Mouse (Mus musculus): ENCODE results near the gene Slx4ip. TPM values are rescaled to one million over a fixed set of nuclear protein-coding genes. Genes with fewer than 3 reads are reported as not detected.

The Slx4ip gene
- polyA plus RNA-seq, 1 experiment from 2014 or later = 11.9 TPM

GRCm38 (mm10) chr2:136975774-136976173 is 84.8 kb downstream of the Slx4ip start:
- no peak for ATAC-seq (ENCODE audit: low FRiP score)
- no peak overlapping the region for H3K4me2 ChIP-seq (replicated peaks; ENCODE audit: low read depth, low read length)
- no peaks in the 10 kb centered on the region for H3K4me1 ChIP-seq (replicated peaks; ENCODE audit: control insufficient read depth, insufficient read depth, low read length)

GRCm38 (mm10) chr2:136979056-136979772 is 88.2 kb downstream of the Slx4ip start:
- Histone ChIP-seq H3K9ac (ENCODE audit: low read depth, low read length) (no peak overlapping the region), H3K4me2 (replicated peaks; ENCODE audit: low read depth, low read length) (no peak overlapping the region), H3K36me3 (ENCODE audit: control insufficient read depth, insufficient read depth, low read length) (no peaks in the 10 kb centered on the region), H3K27ac (ENCODE audit: low read depth, low read length) (no peak overlapping the region), H3K9me3 (ENCODE audit: control insufficient read depth, low read length) (no peaks in the 10 kb centered on the region), H3K4me3 (ENCODE audit: low read depth, low read length) (no peak overlapping the region), H3K4me1 (replicated peaks; ENCODE audit: control insufficient read depth, insufficient read depth, low read length) (no peaks in the 10 kb centered on the region), H3K27me3 (ENCODE audit: control insufficient read depth, insufficient read depth, low read length) (no peaks in the 10 kb centered on the region)
- DNase-seq (ENCODE audit: low spot score) (no peak), ATAC-seq (ENCODE audit: low FRiP score) (no peak)
- 86% methylated on average over 6 of the region's 6 CpGs for WGBS

More at GRCm38 (mm10) chr2:136975774-136976173, 84.8 kb downstream of the Slx4ip start:
- no peak for DNase-seq (ENCODE audit: low spot score)
- Histone ChIP-seq H3K27ac (ENCODE audit: low read depth, low read length) (no peak overlapping the region), H3K4me3 (ENCODE audit: low read depth, low read length) (no peak overlapping the region), H3K36me3 (ENCODE audit: control insufficient read depth, insufficient read depth, low read length) (no peaks in the 10 kb centered on the region), H3K27me3 (ENCODE audit: control insufficient read depth, insufficient read depth, low read length) (no peaks in the 10 kb centered on the region), H3K9me3 (ENCODE audit: control insufficient read depth, low read length) (no peaks in the 10 kb centered on the region), H3K9ac (ENCODE audit: low read depth, low read length) (no peak overlapping the region)
- 86% methylated on average over 1 of the region's 1 CpGs for whole genome bisulfite sequencing

- Histone ChIP-seq H3K4me2 (replicated peaks; ENCODE audit: low read depth, low read length) (no peak overlapping the region), H3K9me3 (ENCODE audit: control insufficient read depth, low read length) (no peaks in the 10 kb centered on the region), H3K27ac (ENCODE audit: low read depth, low read length) (no peak overlapping the region), H3K4me1 (replicated peaks; ENCODE audit: control insufficient read depth, insufficient read depth, low read length) (no peaks in the 10 kb centered on the region), H3K4me3 (ENCODE audit: low read depth, low read length) (no peak overlapping the region), H3K27me3 (ENCODE audit: control insufficient read depth, insufficient read depth, low read length) (no peaks in the 10 kb centered on the region), H3K9ac (ENCODE audit: low read depth, low read length) (peak overlapping the region; percentile 11; the same call in 1 of the 2 replicates), H3K36me3 (ENCODE audit: control insufficient read depth, insufficient read depth, low read length) (no peaks in the 10 kb centered on the region)
- WGBS = 46% methylated on average over 10 of the region's 10 CpGs
- peak; percentile 25 for DNase-seq (ENCODE audit: low spot score)
- ATAC-seq (ENCODE audit: low FRiP score) = peak; percentile 55; the same call in 1 of the 2 replicates
Observed at GRCm38 (mm10) chr2:136981062-136981879, 90.3 kb downstream of the Slx4ip start.

GRCm38 (mm10) chr2:136983959-136984358 is 92.9 kb downstream of the Slx4ip start:
- 91% methylated on average over 2 of the region's 2 CpGs for WGBS
- DNase-seq (ENCODE audit: low spot score) = no peak
- Histone ChIP-seq H3K27me3 (ENCODE audit: control insufficient read depth, insufficient read depth, low read length) (no peaks in the 10 kb centered on the region), H3K9ac (ENCODE audit: low read depth, low read length) (no peak overlapping the region), H3K9me3 (ENCODE audit: control insufficient read depth, low read length) (no peaks in the 10 kb centered on the region), H3K4me2 (replicated peaks; ENCODE audit: low read depth, low read length) (no peak overlapping the region), H3K4me3 (ENCODE audit: low read depth, low read length) (no peak overlapping the region), H3K4me1 (replicated peaks; ENCODE audit: control insufficient read depth, insufficient read depth, low read length) (no peaks in the 10 kb centered on the region), H3K27ac (ENCODE audit: low read depth, low read length) (no peak overlapping the region), H3K36me3 (ENCODE audit: control insufficient read depth, insufficient read depth, low read length) (no peaks in the 10 kb centered on the region)
- no peak for ATAC-seq (ENCODE audit: low FRiP score)

- Histone ChIP-seq H3K4me1 (replicated peaks; ENCODE audit: control insufficient read depth, insufficient read depth, low read length) (no peaks in the 10 kb centered on the region), H3K27ac (ENCODE audit: low read depth, low read length) (no peak overlapping the region), H3K36me3 (ENCODE audit: control insufficient read depth, insufficient read depth, low read length) (no peaks in the 10 kb centered on the region), H3K27me3 (ENCODE audit: control insufficient read depth, insufficient read depth, low read length) (no peaks in the 10 kb centered on the region), H3K4me3 (ENCODE audit: low read depth, low read length) (no peak overlapping the region), H3K9ac (ENCODE audit: low read depth, low read length) (no peak overlapping the region), H3K9me3 (ENCODE audit: control insufficient read depth, low read length) (no peaks in the 10 kb centered on the region), H3K4me2 (replicated peaks; ENCODE audit: low read depth, low read length) (no peak overlapping the region)
- DNase-seq (ENCODE audit: low spot score) (no peak), ATAC-seq (ENCODE audit: low FRiP score) (no peak)
- 81% methylated on average over 6 of the region's 6 CpGs for WGBS
Observed at GRCm38 (mm10) chr2:136985998-136986730, 95.1 kb downstream of the Slx4ip start.

- Histone ChIP-seq H3K4me1 (replicated peaks; ENCODE audit: control insufficient read depth, insufficient read depth, low read length) (no peaks in the 10 kb centered on the region), H3K9ac (ENCODE audit: low read depth, low read length) (no peak overlapping the region), H3K9me3 (ENCODE audit: control insufficient read depth, low read length) (no peaks in the 10 kb centered on the region), H3K27me3 (ENCODE audit: control insufficient read depth, insufficient read depth, low read length) (no peaks in the 10 kb centered on the region), H3K4me2 (replicated peaks; ENCODE audit: low read depth, low read length) (no peak overlapping the region), H3K4me3 (ENCODE audit: low read depth, low read length) (no peak overlapping the region), H3K27ac (ENCODE audit: low read depth, low read length) (no peak overlapping the region), H3K36me3 (ENCODE audit: control insufficient read depth, insufficient read depth, low read length) (no peaks in the 10 kb centered on the region)
- ATAC-seq (ENCODE audit: low FRiP score) (no peak), DNase-seq (ENCODE audit: low spot score) (no peak)
- 96% methylated on average over 3 of the region's 3 CpGs for WGBS
Observed at GRCm38 (mm10) chr2:136993116-136993515, 102.1 kb downstream of the Slx4ip start.

GRCm38 (mm10) chr2:136997104-136997503 is 106.1 kb downstream of the Slx4ip start:
- no peaks in the 10 kb centered on the region for H3K9me3 ChIP-seq (ENCODE audit: control insufficient read depth, low read length)
- H3K27ac ChIP-seq (ENCODE audit: low read depth, low read length) = no peak overlapping the region
- no peaks in the 10 kb centered on the region for H3K36me3 ChIP-seq (ENCODE audit: control insufficient read depth, insufficient read depth, low read length)
- no peaks in the 10 kb centered on the region for H3K27me3 ChIP-seq (ENCODE audit: control insufficient read depth, insufficient read depth, low read length)
- no peak overlapping the region for H3K4me3 ChIP-seq (ENCODE audit: low read depth, low read length)
- H3K4me2 ChIP-seq (replicated peaks; ENCODE audit: low read depth, low read length) = no peak overlapping the region
- H3K4me1 ChIP-seq (replicated peaks; ENCODE audit: control insufficient read depth, insufficient read depth, low read length) = no peaks in the 10 kb centered on the region
- no peak for ATAC-seq (ENCODE audit: low FRiP score)
- no peak overlapping the region for H3K9ac ChIP-seq (ENCODE audit: low read depth, low read length)
- peak; percentile 25 for DNase-seq (ENCODE audit: low spot score)

GRCm38 (mm10) chr2:137002031-137002430 is 111.0 kb downstream of the Slx4ip start:
- Histone ChIP-seq H3K4me2 (replicated peaks; ENCODE audit: low read depth, low read length) (no peak overlapping the region), H3K4me3 (ENCODE audit: low read depth, low read length) (no peak overlapping the region), H3K4me1 (replicated peaks; ENCODE audit: control insufficient read depth, insufficient read depth, low read length) (no peaks in the 10 kb centered on the region), H3K9me3 (ENCODE audit: control insufficient read depth, low read length) (no peaks in the 10 kb centered on the region), H3K27me3 (ENCODE audit: control insufficient read depth, insufficient read depth, low read length) (no peaks in the 10 kb centered on the region), H3K9ac (ENCODE audit: low read depth, low read length) (no peak overlapping the region), H3K27ac (ENCODE audit: low read depth, low read length) (no peak overlapping the region), H3K36me3 (ENCODE audit: control insufficient read depth, insufficient read depth, low read length) (no peaks in the 10 kb centered on the region)
- ATAC-seq (ENCODE audit: low FRiP score) (no peak), DNase-seq (ENCODE audit: low spot score) (no peak)
- WGBS = 96% methylated on average over 1 of the region's 1 CpGs

Data from hindbrain, embryonic 11.5 days (tissue).